Comparison of ENCODE assay signal across 17 mouse cellular contexts in the genomic region with DNA sequence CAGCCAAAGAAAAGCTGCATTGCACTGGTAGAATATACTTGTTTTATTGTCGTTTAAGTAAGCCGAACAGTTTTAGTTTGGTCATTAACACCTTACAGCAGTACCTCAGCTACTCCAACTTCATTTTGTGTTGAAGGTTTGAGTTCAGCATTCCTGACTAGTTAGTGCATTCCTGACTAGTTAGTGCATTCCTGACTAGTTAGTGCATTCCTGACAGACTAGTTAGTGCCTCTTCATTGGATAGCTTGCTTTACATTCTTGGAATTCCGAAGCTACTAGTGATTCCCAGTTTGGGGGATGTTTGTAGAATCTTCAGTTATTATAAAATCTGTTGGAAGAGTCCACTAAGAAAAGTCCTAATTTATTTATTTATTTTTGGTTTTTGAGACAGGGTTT. TPM values are rescaled to one million over a fixed set of nuclear protein-coding genes. Genes with fewer than 3 reads are reported as not detected.
A peak's percentile ranks its signal among the peaks of the same experiment; 100 is the strongest.
DNase-seq lines count a peak whose midpoint lies in the region; ATAC-seq and TF ChIP-seq lines count a peak whose summit lies in the region.
"Had no signal": no experiment of that assay in that cellular context is flagged by ENCODE, and none has a peak within 500 bp of the region (broad histone marks: within the 10 kb centered on the region; RNA-seq: fewer than 3 reads in every experiment).

No protein-coding gene starts in this region.

- no peaks in the 10 kb centered on the region for H3K27me3 ChIP-seq in intestine, embryonic 15.5 days (replicated peaks)
- H3K27me3 ChIP-seq in intestine, postnatal 0 days (replicated peaks; ENCODE audit: control insufficient read depth, insufficient read depth, low read length), result no peaks in the 10 kb centered on the region
- no peaks in the 10 kb centered on the region for H3K27me3 ChIP-seq in CH12.LX (replicated peaks)
- H3K27me3 ChIP-seq in midbrain, postnatal 0 days (ENCODE audit: insufficient read depth, low read length), result no peaks in the 10 kb centered on the region
- H3K27me3 ChIP-seq: embryonic facial prominence, embryonic 13.5 days; heart, embryonic 12.5 days; limb, embryonic 13.5 days; midbrain, embryonic 13.5 days had no signal

- WGBS in intestine, embryonic 15.5 days, result 81% methylated on average over 3 of the region's 3 CpGs
- WGBS in intestine, postnatal 0 days, result 73% methylated on average over 3 of the region's 3 CpGs
- WGBS in macrophage (ENCODE audit: missing documents), result 89% methylated on average over 3 of the region's 3 CpGs
- WGBS in midbrain, postnatal 0 days, result 98% methylated on average over 3 of the region's 3 CpGs

- H3K79me2 ChIP-seq in CH12.LX (replicated peaks; ENCODE audit: control insufficient read depth, extremely low read depth, insufficient read depth, poor library complexity, severe bottlenecking), result peaks cover 98% of the 10 kb centered on the region
- H3K79me2 ChIP-seq in macrophage (ENCODE audit: inconsistent target), result peaks cover 100% of the 10 kb centered on the region

- no peak for TF ChIP-seq RAD21 in CH12.LX (IDR thresholded peaks at IDR 0.05; ENCODE audit: low read depth, low read length)

- no peak for TF ChIP-seq EP300 in CH12.LX (IDR thresholded peaks at IDR 0.05; ENCODE audit: low read length)

- no peaks in the 10 kb centered on the region for H3K36me3 ChIP-seq in intestine, embryonic 15.5 days
- H3K36me3 ChIP-seq in intestine, postnatal 0 days (ENCODE audit: control insufficient read depth, insufficient read depth), result no peaks in the 10 kb centered on the region
- peaks cover 0 to 48% of the 10 kb centered on the region in 2 experiments for H3K36me3 ChIP-seq in CH12.LX (replicated peaks in 1 of 2; ENCODE audit: control insufficient read depth in 1 of 2, insufficient read depth in 1 of 2, low read length in 1 of 2)
- H3K36me3 ChIP-seq in macrophage (ENCODE audit: inconsistent target), result no peaks in the 10 kb centered on the region
- no peaks in the 10 kb centered on the region for H3K36me3 ChIP-seq in midbrain, postnatal 0 days (ENCODE audit: insufficient read depth, low read length)
- H3K36me3 ChIP-seq: embryonic facial prominence, embryonic 13.5 days; heart, embryonic 12.5 days; limb, embryonic 13.5 days; midbrain, embryonic 13.5 days had no signal

- no peaks in the 10 kb centered on the region for H3K9me3 ChIP-seq in intestine, embryonic 15.5 days
- no peaks in the 10 kb centered on the region for H3K9me3 ChIP-seq in intestine, postnatal 0 days (ENCODE audit: control insufficient read depth)
- H3K9me3 ChIP-seq in CH12.LX (replicated peaks; ENCODE audit: low read length), result no peaks in the 10 kb centered on the region
- H3K9me3 ChIP-seq in midbrain, postnatal 0 days (ENCODE audit: low read length), result no peaks in the 10 kb centered on the region
- H3K9me3 ChIP-seq: embryonic facial prominence, embryonic 13.5 days; G1E; heart, embryonic 12.5 days; limb, embryonic 13.5 days; midbrain, embryonic 13.5 days had no signal

- 0 out of 2 replicates have a peak overlapping the region, but pooled peaks have one; percentile 32 for H3K27ac ChIP-seq in intestine, embryonic 15.5 days
- H3K27ac ChIP-seq in intestine, postnatal 0 days (ENCODE audit: low read depth, low read length), result no peak overlapping the region
- H3K27ac ChIP-seq in CH12.LX (ENCODE audit: insufficient read depth, low read depth) (peak overlapping the region; percentile 87), macrophage (peak overlapping the region; percentile 68)
- no peak overlapping the region for H3K27ac ChIP-seq in midbrain, postnatal 0 days (ENCODE audit: low read depth, low read length)
- H3K27ac ChIP-seq: embryonic facial prominence, embryonic 13.5 days; limb, embryonic 13.5 days; midbrain, embryonic 13.5 days had no signal

- ATAC-seq in intestine, embryonic 15.5 days, result no peak
- ATAC-seq in intestine, postnatal 0 days, result no peak
- ATAC-seq in midbrain, postnatal 0 days (ENCODE audit: low FRiP score), result no peak
- ATAC-seq: midbrain, embryonic 13.5 days had no signal

- H3K9ac ChIP-seq in intestine, embryonic 15.5 days, result no peak overlapping the region
- no peak overlapping the region for H3K9ac ChIP-seq in intestine, postnatal 0 days (ENCODE audit: low read depth, low read length)
- H3K9ac ChIP-seq in CH12.LX (ENCODE audit: insufficient read depth, low read depth), result peak overlapping the region; percentile 77
- H3K9ac ChIP-seq in midbrain, postnatal 0 days (replicated peaks; ENCODE audit: low read length, poor library complexity, severe bottlenecking), result no peak overlapping the region
- H3K9ac ChIP-seq: embryonic facial prominence, embryonic 13.5 days; heart, embryonic 12.5 days; limb, embryonic 13.5 days; lung, embryonic 14.5 days; midbrain, embryonic 13.5 days had no signal

- no peak overlapping the region for H3K4me3 ChIP-seq in intestine, embryonic 15.5 days (replicated peaks)
- H3K4me3 ChIP-seq in intestine, postnatal 0 days (ENCODE audit: low read depth, low read length), result no peak overlapping the region
- H3K4me3 ChIP-seq in CH12.LX (replicated peaks in 1 of 3; ENCODE audit: low read depth in 2 of 3, low read length in 2 of 3, poor library complexity in 1 of 3), result peak overlapping the region; percentile 0 to 42 (median 1)
- no peak overlapping the region for H3K4me3 ChIP-seq in macrophage (ENCODE audit: inconsistent target)
- H3K4me3 ChIP-seq in midbrain, postnatal 0 days (ENCODE audit: low read depth, low read length), result no peak overlapping the region
- H3K4me3 ChIP-seq: embryonic facial prominence, embryonic 13.5 days; heart, embryonic 12.5 days; limb, embryonic 13.5 days; midbrain, embryonic 13.5 days had no signal

- H3K4me2 ChIP-seq in intestine, embryonic 15.5 days (replicated peaks), result no peak overlapping the region
- H3K4me2 ChIP-seq in intestine, postnatal 0 days (replicated peaks; ENCODE audit: low read depth), result no peak overlapping the region
- H3K4me2 ChIP-seq in CH12.LX (ENCODE audit: insufficient read depth, low read depth, poor library complexity, severe bottlenecking), result peak overlapping the region; percentile 100
- H3K4me2 ChIP-seq in midbrain, postnatal 0 days (ENCODE audit: low read depth, low read length, poor library complexity, severe bottlenecking), result no peak overlapping the region
- H3K4me2 ChIP-seq: embryonic facial prominence, embryonic 13.5 days; limb, embryonic 13.5 days; lung, embryonic 14.5 days; midbrain, embryonic 13.5 days had no signal

- TF ChIP-seq POLR2A in CH12.LX (IDR thresholded peaks at IDR 0.05; ENCODE audit: low read depth, low read length), result no peak

- DNase-seq in CH12.LX (ENCODE audit: extremely low read depth) (no peak), R1 (ENCODE audit: low read depth, low spot score) (peak; percentile 52)
- DNase-seq in cerebellum, adult 11-12 months, result no peak
- no peak for DNase-seq in midbrain, postnatal 0 days (ENCODE audit: low spot score)
- DNase-seq: cerebellum, adult 18-20 months; cerebellum, postnatal 36 days; retina, postnatal 1 day; thymus, adult 18-20 months had no signal

- dilution Hi-C loops in CH12.LX (cut with MboI; ENCODE audit: extremely low pct_ligation_motif_present, extremely low pct_unique_long_range_greater_than_20kb, low sequenced_read_pairs), result no loop called here

- peaks cover 27% of the 10 kb centered on the region for H3K4me1 ChIP-seq in intestine, embryonic 15.5 days (replicated peaks)
- H3K4me1 ChIP-seq in intestine, postnatal 0 days (replicated peaks; ENCODE audit: control insufficient read depth, insufficient read depth, low read length), result peaks cover 8% of the 10 kb centered on the region; the same call in 1 of the 2 replicates
- H3K4me1 ChIP-seq in CH12.LX (ENCODE audit: control insufficient read depth in 1 of 2, insufficient read depth in 2 of 2), result peaks cover 35 to 92% of the 10 kb centered on the region in 2 experiments
- peaks cover 2% of the 10 kb centered on the region; the same call in 1 of the 2 replicates for H3K4me1 ChIP-seq in midbrain, postnatal 0 days (ENCODE audit: insufficient read depth, low read length)

- no peak for TF ChIP-seq CTCF in intestine, postnatal 0 days (IDR thresholded peaks at IDR 0.05; ENCODE audit: low read depth)
- TF ChIP-seq CTCF in CH12.LX (conservative IDR thresholded peaks at IDR 0.05 in 1 of 2, IDR thresholded peaks at IDR 0.05 in 1 of 2; ENCODE audit: low read depth in 2 of 2, low read length in 2 of 2), result no peak
- no peak for TF ChIP-seq CTCF in midbrain, postnatal 0 days (IDR thresholded peaks at IDR 0.05)

- in situ Hi-C loops in CH12.LX (cut with MboI; ENCODE audit: low pct_ligation_motif_present, low pct_unique_long_range_greater_than_20kb, low sequenced_read_pairs), result no loop called here

TF ChIP-seq in CH12.LX, 34 proteins besides CTCF, POLR2A, EP300 and RAD21 (continues in another document):
- TF ChIP-seq SIN3A (IDR thresholded peaks at IDR 0.05; ENCODE audit: low read length) (no peak), KAT2A (IDR thresholded peaks at IDR 0.05; ENCODE audit: insufficient replicate concordance, low read length) (no peak)

RNA-seq across cellular contexts. Expression of gene Zzz3, which starts 7.4 kb away (rescaled TPM):
- polyA plus RNA-seq in intestine, embryonic 15.5 days (2015; fragmentation: Nextera tagmentation; extraction: Ambion mirVana), result 39.3 and 39.8 TPM in 2 replicates
- 19.6 and 20.6 TPM in 2 replicates for polyA plus RNA-seq in intestine, postnatal 0 days (2015; fragmentation: Nextera tagmentation; extraction: Ambion mirVana)
- total RNA-seq in CH12.LX (2012; rRNA removed) (64.2 and 77.7 TPM in 2 replicates), CH12.LX (2014; rRNA removed) (116 and 131 TPM in 2 replicates)
- polyA plus RNA-seq in CH12.LX (2012; ENCODE audit: insufficient read length, low read depth) (88.4 and 94.9 TPM in 2 replicates), macrophage (2018) (20.9 to 27.9 TPM (median 25.2 TPM) in 3 replicates)
- 100 to 1,000 TPM in 17 of 26 experiments, 10 to 100 TPM in 9; 58.2 to 223 (median 117) TPM for total RNA-seq in macrophage (2018; cell fraction: chromatin; rRNA removed)
- total RNA-seq in macrophage (2018; cell fraction: cytosol; rRNA removed), result 10 to 100 TPM; 16.4 to 39.8 (median 27.7) TPM
- total RNA-seq in macrophage (2018; cell fraction: nucleus; rRNA removed), result 100 to 1,000 TPM in 8 of 26 experiments, 10 to 100 TPM in 18; 41.1 to 163 (median 73.0) TPM
- total RNA-seq in midbrain, postnatal 0 days (2014; rRNA removed), result 29.4 and 40.6 TPM in 2 replicates
- polyA plus RNA-seq in midbrain, postnatal 0 days (2015; fragmentation: Nextera tagmentation; extraction: Ambion mirVana), result 21.0 TPM in 2 replicates

RNA-seq across cellular contexts. Expression of gene Usp33, which starts 56.4 kb away (rescaled TPM):
- polyA plus RNA-seq in intestine, embryonic 15.5 days (2015; fragmentation: Nextera tagmentation; extraction: Ambion mirVana), result 45.3 and 51.1 TPM in 2 replicates
- polyA plus RNA-seq in intestine, postnatal 0 days (2015; fragmentation: Nextera tagmentation; extraction: Ambion mirVana), result 18.7 and 18.9 TPM in 2 replicates
- 48.8 and 48.9 TPM in 2 replicates for total RNA-seq in CH12.LX (2012; rRNA removed)
- 54.7 and 65.5 TPM in 2 replicates for total RNA-seq in CH12.LX (2014; rRNA removed)
- polyA plus RNA-seq in CH12.LX (2012; ENCODE audit: insufficient read length, low read depth), result 35.8 and 38.3 TPM in 2 replicates
- total RNA-seq in macrophage (2018; cell fraction: chromatin; rRNA removed), result 100 to 1,000 TPM in 23 of 26 experiments, 10 to 100 TPM in 3; 65.0 to 266 (median 161) TPM
- total RNA-seq in macrophage (2018; cell fraction: cytosol; rRNA removed), result 10 to 100 TPM; 18.6 to 35.8 (median 27.7) TPM
- total RNA-seq in macrophage (2018; cell fraction: nucleus; rRNA removed), result 100 to 1,000 TPM in 9 of 26 experiments, 10 to 100 TPM in 17; 38.0 to 158 (median 79.9) TPM
- 23.2 to 27.4 TPM (median 24.0 TPM) in 3 replicates for polyA plus RNA-seq in macrophage (2018)
- total RNA-seq in midbrain, postnatal 0 days (2014; rRNA removed), result 83.3 and 91.4 TPM in 2 replicates
- 65.3 and 70.7 TPM in 2 replicates for polyA plus RNA-seq in midbrain, postnatal 0 days (2015; fragmentation: Nextera tagmentation; extraction: Ambion mirVana)

Comparison
In these comparisons a context has a peak if more than half of its experiments do, and no peak if none do; other contexts are left out.
1. H3K27ac ChIP-seq: peak in intestine, embryonic 15.5 days (single experiment), CH12.LX (single experiment) and macrophage (single experiment); none in intestine, postnatal 0 days (single experiment) and midbrain, postnatal 0 days (single experiment).
2. H3K4me3 ChIP-seq: peak in CH12.LX (3 of 3); none in intestine, embryonic 15.5 days (single experiment), intestine, postnatal 0 days (single experiment), macrophage (single experiment) and midbrain, postnatal 0 days (single experiment).